Mouse (Mus musculus): ENCODE data around the gene Afg1l. TPM values are rescaled to one million over a fixed set of nuclear protein-coding genes. Genes with fewer than 3 reads are reported as not detected.

Afg1l gene
- polyA plus RNA-seq, 1 experiment from 2014 or later: 12.0 TPM

DNA sequence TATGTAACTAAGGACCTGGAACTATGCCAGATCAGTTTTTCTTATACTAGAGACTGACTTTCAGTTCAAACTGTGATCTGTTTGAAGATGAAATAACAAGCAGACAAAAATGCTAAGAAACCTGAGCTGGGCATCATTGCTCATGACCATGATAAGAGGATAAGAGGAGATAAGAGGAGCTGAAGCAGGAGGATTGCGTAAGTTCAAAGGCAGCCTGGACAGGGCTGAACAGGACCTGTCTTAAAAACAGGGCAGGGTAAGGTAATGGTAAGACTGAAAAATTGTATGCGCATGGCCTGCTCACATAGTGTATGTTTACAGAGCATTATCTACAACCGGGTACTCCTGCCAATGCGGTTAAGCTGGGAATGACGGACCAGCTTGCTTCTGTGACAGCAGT lies 130.4 kb downstream of the Afg1l start:
- 60% methylated on average over 5 of the region's 5 CpGs for WGBS
- Histone ChIP-seq H3K9me3 (no peaks in the 10 kb centered on the region), H3K4me1 (peaks cover 25% of the 10 kb centered on the region), H3K9ac (no peak overlapping the region), H3K27me3 (replicated peaks) (no peaks in the 10 kb centered on the region), H3K4me3 (no peak overlapping the region), H3K27ac (replicated peaks) (no peak overlapping the region), H3K4me2 (no peak overlapping the region), H3K36me3 (peaks cover 13% of the 10 kb centered on the region)
- ATAC-seq (ENCODE audit: extremely low read depth, insufficient number of reproducible peaks, low FRiP score, low TSS enrichment): no peak

DNA sequence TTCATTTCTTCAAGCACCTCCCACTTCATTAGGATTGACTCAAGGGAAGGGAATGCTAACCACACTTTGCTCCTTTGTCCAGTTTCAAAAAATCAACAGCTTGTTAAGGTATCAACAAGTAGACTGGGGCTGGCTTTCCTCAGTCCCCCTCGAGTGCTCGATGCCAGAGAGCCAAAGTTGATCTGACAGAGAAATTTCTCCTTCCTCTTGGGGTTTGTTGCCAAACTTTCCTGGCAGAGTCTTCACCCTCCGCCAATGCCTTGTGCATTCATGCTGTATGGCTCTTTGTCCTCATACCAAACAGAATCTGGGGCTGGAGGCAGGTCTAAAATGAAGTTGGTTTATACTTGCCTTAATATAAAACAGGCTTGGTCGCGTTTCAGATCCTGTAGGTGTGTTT lies 131.2 kb downstream of the Afg1l start:
- ATAC-seq (ENCODE audit: extremely low read depth, insufficient number of reproducible peaks, low FRiP score, low TSS enrichment): no peak
- WGBS: 50% methylated on average over 5 of the region's 5 CpGs
- Histone ChIP-seq H3K4me3 (no peak overlapping the region), H3K4me2 (0 out of 2 replicates have a peak overlapping the region, but pooled peaks have one; percentile 9), H3K9ac (no peak overlapping the region), H3K9me3 (no peaks in the 10 kb centered on the region), H3K27ac (replicated peaks) (no peak overlapping the region; the same call in 1 of the 2 replicates), H3K36me3 (peaks cover 5% of the 10 kb centered on the region; the same call in 1 of the 2 replicates), H3K4me1 (peaks cover 26% of the 10 kb centered on the region), H3K27me3 (replicated peaks) (no peaks in the 10 kb centered on the region)

DNA sequence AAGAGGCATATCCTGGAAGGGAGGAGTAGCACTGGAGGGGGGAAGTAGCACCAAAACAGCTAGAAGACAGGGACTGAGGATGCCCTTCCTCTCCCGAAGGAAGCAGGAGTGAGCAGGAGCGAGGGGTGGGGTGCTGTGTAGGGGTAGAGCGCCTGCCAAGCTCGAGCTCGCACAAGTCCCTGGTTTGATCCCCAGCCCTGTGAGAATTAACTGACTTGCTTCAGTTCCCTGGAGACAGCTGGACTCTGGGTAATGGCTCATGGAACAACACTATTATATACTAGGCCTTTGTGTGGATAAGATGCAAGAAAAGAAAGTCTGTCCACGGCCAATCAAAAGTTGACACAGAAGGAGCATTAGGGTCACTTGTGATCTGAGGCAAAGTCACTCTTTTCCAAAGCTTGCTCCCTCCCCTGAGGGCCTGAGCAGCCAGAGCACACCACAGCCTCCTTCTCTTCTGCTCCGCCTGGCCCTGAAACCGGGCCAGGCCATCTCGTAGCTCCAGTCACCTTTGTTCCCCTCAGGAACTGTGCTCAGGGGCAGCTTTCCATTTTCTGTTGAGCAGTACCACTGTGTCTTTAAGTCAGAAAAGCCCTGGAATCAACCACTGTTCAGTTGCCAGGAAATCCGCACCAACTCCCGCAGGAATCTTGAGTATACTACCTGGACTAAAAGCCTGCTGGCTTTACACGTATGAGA lies 132.0 kb downstream of the Afg1l start:
- H3K4me1 ChIP-seq: peaks cover 30% of the 10 kb centered on the region
- H3K27me3 ChIP-seq (replicated peaks): no peaks in the 10 kb centered on the region
- peak overlapping the region; percentile 43; the same call in 1 of the 2 replicates for H3K27ac ChIP-seq (replicated peaks)
- no peak overlapping the region for H3K4me3 ChIP-seq
- H3K36me3 ChIP-seq: peaks cover 5% of the 10 kb centered on the region; the same call in 1 of the 2 replicates
- H3K9ac ChIP-seq: no peak overlapping the region
- no peak for ATAC-seq (ENCODE audit: extremely low read depth, insufficient number of reproducible peaks, low FRiP score, low TSS enrichment)
- H3K9me3 ChIP-seq: no peaks in the 10 kb centered on the region
- no peak overlapping the region for H3K4me2 ChIP-seq
- 65% methylated on average over 12 of the region's 12 CpGs for WGBS

DNA sequence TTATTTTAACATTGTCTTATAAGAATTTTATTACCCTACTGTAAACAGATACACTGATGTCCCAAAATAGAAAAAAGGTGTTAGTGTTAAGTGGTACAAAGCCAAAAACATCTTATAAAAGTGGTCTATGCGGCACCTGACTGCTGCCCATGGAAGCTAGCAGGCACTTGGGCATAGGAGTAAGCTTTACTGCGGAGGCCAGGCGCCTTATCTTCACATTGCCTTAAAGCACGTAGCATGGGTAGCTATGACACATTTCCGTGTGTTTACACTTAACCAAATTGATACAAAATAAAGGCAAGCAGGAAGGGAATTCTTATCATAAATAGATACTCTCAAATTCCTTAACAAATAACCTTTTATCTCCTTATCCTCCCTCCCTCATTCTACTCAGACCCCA lies 135.7 kb downstream of the Afg1l start:
- H3K27ac ChIP-seq (replicated peaks): no peak overlapping the region
- H3K4me2 ChIP-seq: no peak overlapping the region
- peaks cover 8% of the 10 kb centered on the region; the same call in 1 of the 2 replicates for H3K36me3 ChIP-seq
- H3K4me1 ChIP-seq: peaks cover 37% of the 10 kb centered on the region
- H3K27me3 ChIP-seq (replicated peaks): no peaks in the 10 kb centered on the region
- H3K9ac ChIP-seq: no peak overlapping the region
- 67% methylated on average over 5 of the region's 5 CpGs for WGBS
- ATAC-seq (ENCODE audit: extremely low read depth, insufficient number of reproducible peaks, low FRiP score, low TSS enrichment): no peak
- H3K4me3 ChIP-seq: no peak overlapping the region
- no peaks in the 10 kb centered on the region for H3K9me3 ChIP-seq

DNA sequence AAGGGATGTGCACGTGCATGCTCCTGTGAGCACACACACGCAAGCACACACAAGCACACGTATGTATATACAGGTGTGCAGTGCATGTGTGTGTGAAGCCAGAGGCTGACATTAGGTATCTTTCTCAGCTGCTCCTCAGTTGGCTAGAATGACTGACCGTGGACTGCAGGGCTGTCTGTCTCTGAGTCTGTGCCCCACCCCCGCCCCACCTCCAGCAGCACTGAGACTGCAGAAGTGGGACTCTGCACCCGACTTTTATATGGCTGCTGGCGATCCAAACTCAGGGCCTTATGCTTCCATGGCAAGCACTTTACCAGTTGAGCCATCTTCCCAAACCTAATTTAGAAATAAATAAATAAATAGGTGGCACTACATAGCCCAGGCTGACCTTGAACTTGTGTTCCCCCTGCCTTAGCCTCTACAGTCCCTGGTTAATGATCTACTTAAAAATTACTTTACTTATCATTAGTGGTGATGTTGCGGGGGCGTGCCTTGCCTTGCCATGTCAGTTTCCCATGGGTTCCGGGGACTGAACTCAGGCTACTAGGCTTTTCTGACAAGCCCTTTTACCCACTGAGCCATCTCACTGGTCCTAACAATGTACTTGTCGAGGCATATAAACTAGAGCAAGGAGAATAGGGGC lies 136.4 kb downstream of the Afg1l start:
- no peak for ATAC-seq (ENCODE audit: extremely low read depth, insufficient number of reproducible peaks, low FRiP score, low TSS enrichment)
- Histone ChIP-seq H3K27me3 (replicated peaks) (no peaks in the 10 kb centered on the region), H3K27ac (replicated peaks) (no peak overlapping the region), H3K9me3 (no peaks in the 10 kb centered on the region), H3K4me3 (no peak overlapping the region), H3K4me1 (peaks cover 30% of the 10 kb centered on the region), H3K9ac (no peak overlapping the region), H3K36me3 (peaks cover 8% of the 10 kb centered on the region; the same call in 1 of the 2 replicates), H3K4me2 (no peak overlapping the region)
- WGBS: 78% methylated on average over 11 of the region's 11 CpGs

DNA sequence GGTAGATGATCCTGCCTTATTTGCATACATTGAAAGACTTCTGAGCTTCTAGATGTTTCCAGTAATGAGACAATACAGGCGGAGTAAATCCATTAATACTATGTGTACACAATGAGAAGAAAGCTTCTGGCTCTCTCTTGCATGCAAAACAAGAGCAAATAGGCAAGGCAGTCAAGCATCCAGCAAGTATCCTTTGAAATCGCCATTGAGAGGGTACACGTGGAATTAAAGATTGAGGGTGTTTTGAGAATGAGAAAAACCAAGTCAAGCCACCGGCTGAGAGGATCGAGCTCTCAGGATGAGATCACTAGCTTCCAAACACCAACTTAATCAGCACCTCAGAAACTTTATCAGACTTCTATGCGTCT lies 138.0 kb downstream of the Afg1l start:
- H3K27me3 ChIP-seq (replicated peaks): no peaks in the 10 kb centered on the region
- no peak overlapping the region for H3K4me2 ChIP-seq
- no peak overlapping the region for H3K9ac ChIP-seq
- H3K4me1 ChIP-seq: peaks cover 22% of the 10 kb centered on the region
- no peak overlapping the region for H3K4me3 ChIP-seq
- H3K36me3 ChIP-seq: peaks cover 6% of the 10 kb centered on the region; the same call in 1 of the 2 replicates
- 28% methylated on average over 6 of the region's 6 CpGs for whole genome bisulfite sequencing
- H3K9me3 ChIP-seq: no peaks in the 10 kb centered on the region
- no peak overlapping the region for H3K27ac ChIP-seq (replicated peaks)
- ATAC-seq (ENCODE audit: extremely low read depth, insufficient number of reproducible peaks, low FRiP score, low TSS enrichment): no peak

DNA sequence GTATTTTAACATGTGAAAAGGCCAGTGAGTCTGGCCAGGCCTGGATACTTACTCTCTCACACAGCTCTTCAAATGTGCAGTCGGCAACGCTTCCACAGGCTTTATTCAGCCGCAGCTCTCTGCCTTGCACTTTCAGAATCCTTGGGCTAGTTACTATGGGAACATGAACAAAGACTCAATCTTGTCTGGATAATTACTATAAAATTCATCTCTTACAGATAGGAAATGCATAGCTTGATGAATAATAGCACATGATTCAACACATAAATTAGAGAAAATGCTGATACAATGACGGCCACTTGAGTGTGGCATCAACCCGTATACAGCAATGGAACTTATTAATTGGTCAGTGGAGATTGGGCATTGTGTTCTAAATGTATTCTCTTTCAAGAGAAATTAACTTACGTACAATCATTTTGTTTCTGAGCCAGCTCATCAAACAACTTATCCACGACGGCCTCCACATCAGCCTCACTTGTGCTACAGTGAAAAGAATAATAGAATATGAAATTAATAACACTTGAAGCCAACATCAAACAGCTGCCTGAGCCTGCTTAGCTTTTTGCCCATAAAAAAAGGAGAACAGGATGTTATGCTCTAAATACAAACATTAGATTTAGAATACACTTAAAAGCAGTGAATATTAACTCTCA lies 138.5 kb downstream of the Afg1l start:
- H3K9me3 ChIP-seq: no peaks in the 10 kb centered on the region
- 80% methylated on average over 8 of the region's 8 CpGs for WGBS

DNA sequence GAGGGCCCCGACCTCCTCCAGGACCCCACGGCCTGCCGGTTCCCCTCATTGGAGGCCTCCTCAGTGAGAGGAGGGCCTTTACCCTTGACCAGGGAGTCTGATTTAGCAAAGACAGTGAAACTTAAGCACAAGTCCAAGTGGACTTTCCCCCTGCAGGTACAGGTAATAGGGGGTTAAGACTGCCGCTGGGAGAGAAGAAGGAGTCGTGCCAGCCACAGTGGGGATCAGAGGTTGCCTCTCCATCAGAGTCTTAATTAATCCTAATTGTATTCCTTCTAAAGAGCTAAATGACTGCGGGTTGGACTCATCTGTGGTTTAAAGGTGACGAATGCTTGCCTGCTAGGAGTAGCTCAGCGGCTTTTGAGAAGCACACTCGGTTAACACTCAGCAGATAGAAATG lies 139.9 kb downstream of the Afg1l start:
- Histone ChIP-seq H3K4me3 (no peak overlapping the region), H3K27me3 (replicated peaks) (no peaks in the 10 kb centered on the region), H3K4me1 (peaks cover 22% of the 10 kb centered on the region), H3K27ac (replicated peaks) (no peak overlapping the region), H3K9me3 (no peaks in the 10 kb centered on the region), H3K9ac (no peak overlapping the region), H3K36me3 (peaks cover 3% of the 10 kb centered on the region; the same call in 1 of the 2 replicates), H3K4me2 (no peak overlapping the region)
- ATAC-seq (ENCODE audit: extremely low read depth, insufficient number of reproducible peaks, low FRiP score, low TSS enrichment): no peak
- 80% methylated on average over 9 of the region's 9 CpGs for WGBS

More for the DNA sequence above, 138.5 kb downstream of the Afg1l start:
- Histone ChIP-seq H3K4me2 (no peak overlapping the region), H3K4me1 (peaks cover 22% of the 10 kb centered on the region), H3K36me3 (peaks cover 3% of the 10 kb centered on the region; the same call in 1 of the 2 replicates), H3K4me3 (no peak overlapping the region), H3K27me3 (replicated peaks) (no peaks in the 10 kb centered on the region), H3K27ac (replicated peaks) (no peak overlapping the region), H3K9ac (no peak overlapping the region)
- ATAC-seq (ENCODE audit: extremely low read depth, insufficient number of reproducible peaks, low FRiP score, low TSS enrichment): no peak

DNA sequence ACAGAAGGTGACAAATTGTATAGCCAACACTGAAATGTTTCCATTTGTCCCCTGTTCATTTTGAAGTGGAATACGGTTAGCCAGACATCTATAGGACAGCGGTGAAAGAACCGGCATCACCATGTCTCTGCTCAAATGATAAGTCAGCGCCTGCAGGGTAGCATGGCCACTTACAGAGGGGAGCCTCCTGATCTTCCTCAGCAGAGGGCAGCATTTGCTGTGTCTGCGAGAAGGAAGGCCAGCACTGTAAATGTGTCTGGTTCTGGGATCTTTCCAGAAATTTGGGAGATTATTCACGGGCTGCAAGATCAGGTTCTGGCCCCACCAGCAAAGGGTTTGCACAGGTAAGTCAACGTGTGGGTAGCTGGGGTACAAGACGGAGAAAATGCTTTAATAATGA lies 150.8 kb downstream of the Afg1l start:
- no peak overlapping the region for H3K4me3 ChIP-seq
- H3K27me3 ChIP-seq (replicated peaks): no peaks in the 10 kb centered on the region
- 62% methylated on average over 8 of the region's 8 CpGs for WGBS
- no peaks in the 10 kb centered on the region for H3K4me1 ChIP-seq
- no peak overlapping the region for H3K4me2 ChIP-seq
- peaks cover 10% of the 10 kb centered on the region for H3K36me3 ChIP-seq
- no peak overlapping the region for H3K9ac ChIP-seq
- no peaks in the 10 kb centered on the region for H3K9me3 ChIP-seq
- no peak overlapping the region for H3K27ac ChIP-seq (replicated peaks)
- ATAC-seq (ENCODE audit: extremely low read depth, insufficient number of reproducible peaks, low FRiP score, low TSS enrichment): no peak

DNA sequence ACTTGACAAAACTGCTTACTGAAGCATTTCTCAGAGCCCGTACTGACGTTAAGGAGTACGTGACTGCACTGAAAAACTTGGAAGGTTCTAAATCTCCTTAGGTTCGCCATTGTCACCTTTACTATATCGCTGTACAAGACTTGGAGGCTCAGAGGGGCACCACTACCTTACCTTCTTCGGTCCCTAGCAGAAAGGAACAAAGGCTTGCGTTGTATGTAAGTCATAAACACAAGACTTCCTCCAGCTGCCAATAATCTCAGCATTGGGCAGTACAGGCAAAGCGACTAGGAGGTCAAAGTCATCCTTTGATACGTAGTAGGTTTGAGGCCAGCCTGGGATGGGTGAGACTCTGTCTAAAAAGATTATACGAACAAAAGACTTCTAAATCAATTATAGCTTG lies 153.1 kb downstream of the Afg1l start:
- Histone ChIP-seq H3K9me3 (no peaks in the 10 kb centered on the region), H3K27me3 (replicated peaks) (no peaks in the 10 kb centered on the region), H3K9ac (no peak overlapping the region), H3K36me3 (peaks cover 4% of the 10 kb centered on the region; the same call in 1 of the 2 replicates), H3K4me2 (no peak overlapping the region), H3K4me1 (no peaks in the 10 kb centered on the region), H3K4me3 (no peak overlapping the region), H3K27ac (replicated peaks) (no peak overlapping the region)
- no peak for ATAC-seq (ENCODE audit: extremely low read depth, insufficient number of reproducible peaks, low FRiP score, low TSS enrichment)
- 85% methylated on average over 10 of the region's 10 CpGs for WGBS

DNA sequence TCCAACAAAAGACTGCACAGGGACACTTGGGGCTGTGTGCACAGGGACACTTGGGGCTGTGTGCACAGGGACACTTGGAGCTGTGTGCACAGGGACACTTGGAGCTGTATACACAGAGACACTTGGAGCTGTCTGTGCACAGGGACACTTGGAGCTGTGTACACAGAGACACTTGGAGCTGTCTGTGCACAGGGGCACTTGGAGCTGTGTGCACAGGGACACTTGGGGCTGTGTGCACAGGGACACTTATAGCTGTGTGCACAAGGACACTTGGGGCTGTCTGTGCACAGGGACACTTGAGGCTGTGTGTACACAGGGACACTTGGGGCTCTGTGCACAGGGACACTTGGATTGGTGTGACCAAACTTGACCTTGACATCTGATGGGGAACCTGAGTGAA lies 154.4 kb downstream of the Afg1l start:
- H3K9me3 ChIP-seq: no peaks in the 10 kb centered on the region
- H3K27me3 ChIP-seq (replicated peaks): no peaks in the 10 kb centered on the region
- no peaks in the 10 kb centered on the region for H3K4me1 ChIP-seq
- no peak overlapping the region for H3K4me3 ChIP-seq
- ATAC-seq (ENCODE audit: extremely low read depth, insufficient number of reproducible peaks, low FRiP score, low TSS enrichment): no peak
- H3K4me2 ChIP-seq: no peak overlapping the region
- H3K36me3 ChIP-seq: no peaks in the 10 kb centered on the region
- H3K9ac ChIP-seq: no peak overlapping the region
- H3K27ac ChIP-seq (replicated peaks): no peak overlapping the region
